Mouse (Mus musculus) heart, postnatal 0 days (tissue): ENCODE measurements around the gene 5430419D17Rik.

Source experiments
- CTCF ChIP-seq: IDR thresholded peaks from 2 replicates; pipeline ENCODE4 v1.5.1; 2016; ENCODE audit warnings: antibody characterized with exemption, control low read depth, low read depth
- EP300 ChIP-seq: IDR thresholded peaks from 2 replicates; pipeline ENCODE4 v1.6.1; 2016; ENCODE audit warnings: antibody characterized with exemption, low read depth

- TF ChIP-seq CTCF: no peak
- no peak for TF ChIP-seq EP300
Observed at GRCm38 (mm10) chr7:131174121-131174520, at the start of gene 5430419D17Rik.
